Mouse (Mus musculus): ENCODE data around the gene Psg17. TPM values are rescaled to one million over a fixed set of nuclear protein-coding genes. Genes with fewer than 3 reads are reported as not detected.
"Not testable (repeated sequence)": the region's sequence is repeated elsewhere in the genome, so short reads cannot be mapped to it uniquely, and the experiment has no call there.

Psg17 gene
- total RNA-seq (2021), result not detected

- intact Hi-C loops (cut with DNase I), result no loop called here
- no peak for DNase-seq (ENCODE audit: low spot score in 2 of 2)
These were observed at the start of gene Psg17 for GRCm38 (mm10) chr7:18821507-18821906. Psg17 (minus strand) TSS chr7:18821607.

GRCm38 (mm10) chr7:18871031-18871430 lies 49.6 kb upstream of the Psg17 start, which contains the start of gene Pglyrp1:
Pglyrp1 (plus strand) TSS chr7:18871331.
- not testable (repeated sequence) for DNase-seq (ENCODE audit: low spot score in 2 of 2)
- intact Hi-C loops (cut with DNase I), result loop anchor here (5.0 kb wide), 1 partner anchor 659 kb away; no protein-coding TSS in a partner anchor

DNA sequence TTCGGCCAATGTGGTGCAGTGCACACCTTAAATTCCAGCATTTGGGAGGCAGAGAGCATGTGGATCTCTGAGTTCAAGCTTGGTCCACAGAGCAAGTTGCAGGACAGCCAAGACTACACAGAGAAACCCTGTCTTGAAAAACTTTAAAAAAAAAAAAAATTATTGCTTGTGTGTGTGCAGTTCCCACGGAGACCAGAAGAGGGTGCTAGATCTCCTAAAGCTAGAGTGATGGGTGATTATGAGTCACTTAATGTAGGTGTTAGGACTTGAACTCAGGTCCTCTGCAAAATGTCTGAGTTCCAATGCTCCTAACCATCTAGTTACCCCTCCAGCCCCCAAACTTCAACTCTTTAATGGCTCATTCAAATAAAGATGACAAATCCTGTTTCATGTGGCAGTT lies 47.1 kb upstream of the Psg17 start:
- intact Hi-C loops (cut with DNase I), result loop anchor here (10.0 kb wide), 1 partner anchor 1794 kb away; the partner anchor contains the start of gene Psg16
- no peak for DNase-seq (ENCODE audit: low spot score in 2 of 2)

- no peak for DNase-seq (ENCODE audit: low spot score in 2 of 2)
- intact Hi-C loops (cut with DNase I), result loop anchor here (10.0 kb wide), 1 partner anchor 1788 kb away; the partner anchor contains the start of gene Psg16
These were observed 41.4 kb upstream of the Psg17 start for GRCm38 (mm10) chr7:18862801-18863200.

- DNase-seq (ENCODE audit: low spot score in 2 of 2), result no peak
- intact Hi-C loops (cut with DNase I), result no loop called here
These were observed 37.0 kb upstream of the Psg17 start for GRCm38 (mm10) chr7:18858310-18858916.

DNA sequence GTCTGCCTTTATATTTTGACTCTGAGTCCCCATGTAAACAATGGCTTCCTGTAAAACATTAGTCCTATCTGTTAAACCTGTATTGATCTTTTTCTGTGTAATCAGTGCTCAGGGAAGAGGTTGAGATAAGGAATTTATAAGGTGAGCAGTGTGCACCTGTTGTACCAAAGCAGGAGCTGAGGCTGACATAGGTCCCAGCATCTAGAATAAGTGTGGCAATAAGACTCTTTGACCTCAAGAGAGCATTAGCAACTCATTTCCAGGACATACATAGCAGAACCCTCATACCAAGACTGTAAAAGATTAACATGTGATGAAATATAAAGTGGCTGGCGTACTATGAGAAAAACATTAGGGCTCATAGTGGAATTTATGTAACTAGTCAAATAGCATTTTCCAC lies 27.0 kb upstream of the Psg17 start:
- intact Hi-C loops (cut with DNase I), result no loop called here
- DNase-seq (ENCODE audit: low spot score in 2 of 2), result no peak

DNA sequence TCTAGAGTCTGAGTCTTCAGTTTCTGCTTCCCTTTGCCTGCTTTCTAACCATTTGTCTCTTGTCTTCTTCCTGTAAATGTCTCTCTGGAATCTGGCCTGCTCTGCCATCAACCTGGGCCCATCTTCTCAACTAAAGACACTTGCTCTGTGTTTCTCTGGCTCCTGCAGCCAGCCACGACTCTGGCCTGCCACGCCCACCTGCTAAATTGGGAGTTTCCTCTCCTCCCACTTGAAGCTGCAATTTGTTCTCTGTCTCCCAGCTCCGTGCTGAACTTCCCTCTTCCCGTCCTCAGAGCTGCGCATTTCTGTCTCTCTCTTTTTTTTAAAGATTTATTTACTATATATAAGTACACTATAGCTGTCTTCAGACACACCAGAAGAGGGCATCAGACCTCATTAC lies 23.4 kb upstream of the Psg17 start:
- intact Hi-C loops (cut with DNase I), result no loop called here
- DNase-seq (ENCODE audit: low spot score in 2 of 2), result no peak

GRCm38 (mm10) chr7:18841174-18841567 lies 19.8 kb upstream of the Psg17 start:
- no peak for DNase-seq (ENCODE audit: low spot score in 2 of 2)
- intact Hi-C loops (cut with DNase I), result no loop called here

DNA sequence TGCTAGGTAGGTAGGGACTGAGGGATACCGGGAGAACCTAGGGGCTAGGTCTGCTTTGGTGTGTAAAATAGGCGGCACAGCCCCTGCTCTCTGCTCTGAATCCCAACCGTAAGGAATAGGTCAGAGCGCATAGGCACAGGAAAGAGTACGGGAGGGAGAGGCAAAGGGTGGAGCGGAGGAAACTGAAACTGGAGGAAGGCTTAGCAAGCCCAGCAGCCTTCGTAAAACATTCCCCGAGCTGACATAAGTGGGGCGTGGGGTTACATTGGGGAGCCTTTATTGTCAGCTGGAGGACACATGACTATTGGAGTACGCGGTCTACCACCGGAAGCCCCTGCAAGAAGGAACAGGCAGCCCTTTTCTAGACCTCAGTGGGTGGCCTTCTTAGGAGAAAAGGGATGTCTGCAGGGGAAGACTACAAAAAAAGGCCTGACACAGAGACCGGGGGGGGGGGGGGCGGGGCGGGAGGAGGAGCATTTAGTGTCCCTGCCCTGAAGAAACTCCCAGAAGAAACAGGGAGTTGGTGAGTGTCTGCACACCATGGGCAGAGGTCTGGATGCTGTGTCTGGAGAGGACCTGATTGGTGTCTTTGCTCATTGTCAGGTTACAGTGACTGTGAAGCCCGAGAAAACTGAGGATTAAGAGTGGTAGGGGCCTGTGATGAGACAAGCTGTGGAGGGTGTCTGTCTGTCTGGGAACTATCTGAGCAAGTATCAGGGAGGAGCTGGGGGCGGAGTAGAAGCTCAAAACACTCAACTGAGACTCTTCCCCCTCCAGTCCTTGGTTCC lies 19.2 kb upstream of the Psg17 start:
- intact Hi-C loops (cut with DNase I), result no loop called here
- DNase-seq (ENCODE audit: low spot score in 2 of 2), result peak; percentile 7 to 9

DNA sequence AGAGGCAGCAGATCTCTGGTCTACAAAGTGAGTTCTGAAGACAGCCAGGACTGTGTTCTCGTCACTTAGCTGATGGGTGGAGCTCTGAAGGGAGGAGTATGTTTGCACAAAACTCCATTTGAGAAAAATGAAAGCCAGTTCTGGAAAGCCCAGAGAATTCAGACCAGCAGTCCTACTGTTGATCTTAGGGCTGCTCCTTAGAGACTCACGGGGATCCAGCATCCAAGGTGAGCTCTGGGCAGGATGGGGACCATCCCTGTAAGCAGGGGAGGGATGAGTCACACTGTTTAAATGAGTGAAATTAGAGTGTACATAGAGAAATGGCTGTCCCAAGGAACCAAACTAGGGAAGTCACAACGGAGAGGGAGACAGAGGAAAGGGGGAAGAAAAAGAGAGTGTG lies 18.5 kb upstream of the Psg17 start, which contains the start of gene Mill2:
TSS of gene Mill2 (plus strand) at position 102 of the 400 bp plus-strand sequence.
- DNase-seq (ENCODE audit: low spot score in 2 of 2), result peak in 1 of 2 experiments; percentile 3
- intact Hi-C loops (cut with DNase I), result no loop called here

- DNase-seq (ENCODE audit: low spot score in 2 of 2), result no peak
- intact Hi-C loops (cut with DNase I), result loop anchor here (2.0 kb wide), 1 partner anchor 41 kb away; no protein-coding TSS in a partner anchor
These were observed 10.9 kb upstream of the Psg17 start for GRCm38 (mm10) chr7:18832298-18832697.

DNA sequence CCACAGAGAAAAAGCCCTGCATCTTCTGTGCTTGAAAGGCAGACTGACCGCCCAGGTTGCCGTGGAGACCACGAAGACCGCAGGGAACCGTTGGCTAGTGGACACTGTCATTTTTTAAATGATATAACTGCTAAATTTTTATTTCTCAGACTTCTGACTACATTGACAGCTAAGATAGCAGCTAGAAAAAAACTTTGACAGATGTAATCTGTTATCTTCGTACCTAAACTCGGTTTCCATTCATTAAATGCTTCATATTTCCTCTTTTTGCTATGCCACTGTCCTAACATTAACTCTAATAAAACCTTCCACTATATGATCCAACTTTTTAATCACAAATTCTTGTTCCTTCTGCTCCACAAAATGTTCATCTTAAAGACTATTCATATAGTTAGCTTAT lies 8.1 kb upstream of the Psg17 start:
- intact Hi-C loops (cut with DNase I), result no loop called here
- no peak for DNase-seq (ENCODE audit: low spot score in 2 of 2)

GRCm38 (mm10) chr7:18828592-18828991 lies 7.2 kb upstream of the Psg17 start:
- intact Hi-C loops (cut with DNase I), result no loop called here
- DNase-seq (ENCODE audit: low spot score in 2 of 2), result no peak

- intact Hi-C loops (cut with DNase I), result no loop called here
- DNase-seq (ENCODE audit: low spot score in 2 of 2), result no peak
These were observed 6.6 kb upstream of the Psg17 start for GRCm38 (mm10) chr7:18827792-18828546.

GRCm38 (mm10) chr7:18818301-18818700 lies 3.1 kb downstream of the Psg17 start:
- intact Hi-C loops (cut with DNase I), result no loop called here
- DNase-seq (ENCODE audit: low spot score in 2 of 2), result no peak

GRCm38 (mm10) chr7:18803526-18803925 lies 17.9 kb downstream of the Psg17 start:
- no peak for DNase-seq (ENCODE audit: low spot score in 2 of 2)
- intact Hi-C loops (cut with DNase I), result no loop called here

DNA sequence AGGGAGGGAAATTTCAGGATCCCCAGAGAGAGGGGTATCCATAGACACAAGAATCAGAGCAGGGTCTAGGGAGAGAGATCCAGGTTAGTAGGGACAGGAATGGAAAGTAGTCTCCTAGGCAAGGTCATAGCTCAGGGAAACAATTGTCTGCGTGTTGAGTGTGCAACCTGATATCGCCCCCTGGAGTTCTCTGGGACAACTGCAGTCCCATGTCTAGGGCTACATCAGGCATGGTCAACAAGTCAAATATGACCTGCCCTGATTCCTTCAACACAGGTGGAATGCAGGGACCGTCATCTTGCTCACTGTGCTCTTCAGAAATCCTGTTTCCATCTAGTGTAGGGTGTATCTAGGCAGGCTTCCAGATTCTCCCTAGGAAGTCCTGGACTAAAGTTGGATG lies 22.3 kb downstream of the Psg17 start:
- DNase-seq (ENCODE audit: low spot score in 2 of 2), result no peak
- intact Hi-C loops (cut with DNase I), result no loop called here

GRCm38 (mm10) chr7:18798420-18798819 lies 23.0 kb downstream of the Psg17 start, which contains the start of gene Psg19:
Psg19 (minus strand) TSS chr7:18798520.
- intact Hi-C loops (cut with DNase I), result no loop called here

DNA sequence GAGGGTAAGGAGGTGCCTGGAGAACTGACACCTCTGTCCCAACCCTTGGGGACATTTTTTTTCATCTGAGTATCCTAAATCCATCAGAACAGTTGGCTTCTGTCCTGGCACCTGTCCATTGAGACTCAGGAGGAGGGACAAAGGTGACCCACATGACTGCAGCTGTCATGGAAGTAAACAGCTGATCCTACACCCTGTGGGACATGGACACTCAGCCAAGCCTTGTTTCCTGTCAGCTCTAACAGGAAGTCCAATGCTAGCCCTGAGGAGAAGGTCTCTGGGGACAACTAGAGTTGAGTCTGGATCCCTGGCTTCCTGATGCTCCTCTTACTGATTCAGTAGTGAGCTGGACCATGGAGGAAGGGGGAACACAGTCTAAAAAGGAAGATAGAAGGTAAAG lies 30.7 kb downstream of the Psg17 start:
- DNase-seq (ENCODE audit: low spot score in 2 of 2); intact Hi-C loops (cut with DNase I): not testable (repeated sequence)

More at GRCm38 (mm10) chr7:18798420-18798819, 23.0 kb downstream of the Psg17 start, which contains the start of gene Psg19:
- no peak for DNase-seq (ENCODE audit: low spot score in 2 of 2)

- intact Hi-C loops (cut with DNase I); DNase-seq (ENCODE audit: low spot score in 2 of 2): not testable (repeated sequence)
These were observed 40.1 kb downstream of the Psg17 start for GRCm38 (mm10) chr7:18781301-18781700.
